Mouse (Mus musculus): ENCODE data around the gene AA986860. TPM values are rescaled to one million over a fixed set of nuclear protein-coding genes. Genes with fewer than 3 reads are reported as not detected.

AA986860 gene
- total and polyA plus RNA-seq, 3 experiments = 0.31 to 0.58 TPM; not detected in 1

- DNase-seq (ENCODE audit: low read depth, low spot score) = no peak
- Histone ChIP-seq H3K4me1 (ENCODE audit: control insufficient read depth in 1 of 2, insufficient read depth in 2 of 2, low read length in 2 of 2) (no peaks in the 10 kb centered on the region), H3K9ac (ENCODE audit: control insufficient read depth, low read depth, low read length, poor library complexity, severe bottlenecking) (no peak overlapping the region), H3K36me3 (ENCODE audit: control insufficient read depth in 1 of 2, insufficient read depth in 2 of 2, low read length in 2 of 2) (no peaks in the 10 kb centered on the region), H3K27me3 (ENCODE audit: control insufficient read depth in 1 of 2, insufficient read depth in 2 of 2, low read length in 2 of 2) (peaks cover 0 to 4% of the 10 kb centered on the region in 2 experiments; a peak in 3 of 4 replicates), H3K27ac (ENCODE audit: control insufficient read depth, low read depth, low read length) (no peak overlapping the region), H3K4me3 (ENCODE audit: control insufficient read depth in 1 of 2, insufficient read depth in 1 of 2, low read depth in 2 of 2, low read length in 2 of 2) (no peak overlapping the region), H3K79me2 (ENCODE audit: control insufficient read depth, insufficient read depth, low read length, poor library complexity) (no peaks in the 10 kb centered on the region), H3K9me3 (replicated peaks; ENCODE audit: insufficient read depth, low read length) (no peaks in the 10 kb centered on the region)
- TF ChIP-seq HCFC1 (IDR thresholded peaks at IDR 0.05; ENCODE audit: low read depth, low read length) = no peak
- TF ChIP-seq MAFK (IDR thresholded peaks at IDR 0.05; ENCODE audit: borderline replicate concordance, low read depth, low read length) = no peak
- no peak for TF ChIP-seq TAL1 (IDR thresholded peaks at IDR 0.05; ENCODE audit: low read length)
- TF ChIP-seq MYC (IDR thresholded peaks at IDR 0.05; ENCODE audit: low read depth, low read length) = no peak
- TF ChIP-seq MAZ (IDR thresholded peaks at IDR 0.05; ENCODE audit: low read depth, low read length) = no peak
- no peak for TF ChIP-seq ELF1 (IDR thresholded peaks at IDR 0.05; ENCODE audit: low read depth, low read length)
- TF ChIP-seq NELFE (IDR thresholded peaks at IDR 0.05; ENCODE audit: low read depth, low read length) = no peak
- no peak for TF ChIP-seq POLR2AphosphoS2 (IDR thresholded peaks at IDR 0.05; ENCODE audit: low read length)
- TF ChIP-seq UBTF (IDR thresholded peaks at IDR 0.05; ENCODE audit: borderline replicate concordance, insufficient read depth, low read depth, low read length) = no peak
- TF ChIP-seq SIN3A (IDR thresholded peaks at IDR 0.05; ENCODE audit: low read length) = no peak
- no peak for TF ChIP-seq MEF2A (IDR thresholded peaks at IDR 0.05; ENCODE audit: extremely low read depth, insufficient replicate concordance, low read depth, low read length, poor library complexity, severe bottlenecking)
- TF ChIP-seq BHLHE40 (IDR thresholded peaks at IDR 0.05; ENCODE audit: borderline replicate concordance, low read depth, low read length) = no peak
- no peak for TF ChIP-seq CHD2 (IDR thresholded peaks at IDR 0.05; ENCODE audit: low read length)
- no peak for TF ChIP-seq POLR2AphosphoS5 (IDR thresholded peaks at IDR 0.05; ENCODE audit: borderline replicate concordance, low read depth, low read length)
- no peak for TF ChIP-seq MAX (IDR thresholded peaks at IDR 0.05; ENCODE audit: low read length)
- no peak for TF ChIP-seq TCF12 (IDR thresholded peaks at IDR 0.05; ENCODE audit: low read depth, low read length)
- TF ChIP-seq USF1 (IDR thresholded peaks at IDR 0.05; ENCODE audit: low read depth, low read length) = no peak
Observed at GRCm38 (mm10) chr1:130775691-130776331, 44.0 kb downstream of the AA986860 start.

DNA sequence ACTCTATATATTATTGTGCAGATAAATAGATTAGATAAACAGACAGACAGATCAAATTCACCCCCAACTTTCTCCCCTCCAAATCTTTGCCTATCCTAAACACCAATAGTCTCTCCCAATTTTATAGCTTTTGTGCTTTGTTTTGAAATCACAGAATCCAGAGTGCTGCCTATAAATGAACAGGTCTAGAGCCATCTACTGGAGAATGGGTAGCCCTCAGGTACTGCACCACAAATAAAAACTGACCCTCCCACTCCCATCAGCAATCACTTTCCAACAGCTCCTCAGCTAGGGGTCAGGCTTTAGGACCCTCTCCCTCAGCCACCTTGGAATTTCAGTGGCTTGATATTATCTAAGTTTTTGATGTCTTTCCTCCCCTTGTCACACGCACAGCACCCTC is 44.9 kb downstream of the AA986860 start:
- Histone ChIP-seq H3K4me3 (ENCODE audit: control insufficient read depth in 1 of 2, insufficient read depth in 1 of 2, low read depth in 2 of 2, low read length in 2 of 2) (no peak overlapping the region), H3K9me3 (replicated peaks; ENCODE audit: insufficient read depth, low read length) (no peaks in the 10 kb centered on the region), H3K27ac (ENCODE audit: control insufficient read depth, low read depth, low read length) (no peak overlapping the region), H3K4me1 (ENCODE audit: control insufficient read depth in 1 of 2, insufficient read depth in 2 of 2, low read length in 2 of 2) (no peaks in the 10 kb centered on the region), H3K36me3 (ENCODE audit: control insufficient read depth in 1 of 2, insufficient read depth in 2 of 2, low read length in 2 of 2) (no peaks in the 10 kb centered on the region), H3K79me2 (ENCODE audit: control insufficient read depth, insufficient read depth, low read length, poor library complexity) (no peaks in the 10 kb centered on the region), H3K9ac (ENCODE audit: control insufficient read depth, low read depth, low read length, poor library complexity, severe bottlenecking) (no peak overlapping the region), H3K27me3 (ENCODE audit: control insufficient read depth in 1 of 2, insufficient read depth in 2 of 2, low read length in 2 of 2) (peaks cover 0 to 8% of the 10 kb centered on the region in 2 experiments; a peak in 3 of 4 replicates)
- peak; percentile 43 for TF ChIP-seq RAD21 (IDR thresholded peaks at IDR 0.05; ENCODE audit: low read depth, low read length)
- no peak for TF ChIP-seq POLR2AphosphoS5 (IDR thresholded peaks at IDR 0.05; ENCODE audit: borderline replicate concordance, low read depth, low read length)
- peak in 1 of 3 experiments; percentile 53; a peak in 2 of 6 replicates for TF ChIP-seq CTCF (IDR thresholded peaks at IDR 0.05 in 2 of 3, conservative IDR thresholded peaks at IDR 0.05 in 1 of 3; ENCODE audit: control insufficient read depth in 1 of 3, insufficient read depth in 1 of 3, low read depth in 2 of 3, low read length in 3 of 3, poor library complexity in 1 of 3, severe bottlenecking in 1 of 3)
- peak; percentile 76 for TF ChIP-seq SMC3 (IDR thresholded peaks at IDR 0.05; ENCODE audit: low read depth, low read length)
- TF ChIP-seq MYC (IDR thresholded peaks at IDR 0.05; ENCODE audit: low read depth, low read length) = no peak
- TF ChIP-seq POLR2AphosphoS2 (IDR thresholded peaks at IDR 0.05; ENCODE audit: low read length) = no peak
- TF ChIP-seq USF2 (IDR thresholded peaks at IDR 0.05; ENCODE audit: borderline replicate concordance in 1 of 2, insufficient read depth in 1 of 2, low read depth in 1 of 2, low read length in 2 of 2) = no peak
- no peak for TF ChIP-seq ELF1 (IDR thresholded peaks at IDR 0.05; ENCODE audit: low read depth, low read length)
- no peak for TF ChIP-seq MAFK (IDR thresholded peaks at IDR 0.05; ENCODE audit: borderline replicate concordance, low read depth, low read length)
- TF ChIP-seq ZC3H11A (IDR thresholded peaks at IDR 0.05; ENCODE audit: low read depth, low read length) = peak; percentile 46; the same call in 1 of the 2 replicates
- DNase-seq (ENCODE audit: low read depth, low spot score) = no peak

Data from MEL (cell line).